Mouse (Mus musculus) lung, embryonic 15.5 days (tissue): ENCODE measurements around the gene Mettl24. TPM values are rescaled to one million over a fixed set of nuclear protein-coding genes. Genes with fewer than 3 reads are reported as not detected.

ENCODE experiments used
- ATAC-seq: fragments of 200-750 bp; cut with Nextera tagmentation; 2 replicates; pipeline ENCODE4 v1.8.0; 2017; ENCODE audit warnings: moderate number of reproducible peaks, borderline replicate concordance; ENCODE audit not compliant: low FRiP score, low TSS enrichment; ENCODE audit errors: extremely low read depth
- H3K27ac ChIP-seq: fragments of 300-500 bp; sonication (generic); 2 replicates; pipeline ENCODE4 v1.5.1; 2015; ENCODE audit warnings: moderate library complexity, mild to moderate bottlenecking, inconsistent platforms
- H3K27me3 ChIP-seq: fragments of 300-500 bp; sonication (generic); 2 replicates; pipeline ENCODE4 v1.6.1; 2015; ENCODE audit warnings: inconsistent platforms
- H3K36me3 ChIP-seq: fragments of 300-500 bp; sonication (generic); 2 replicates; pipeline ENCODE4 v1.6.1; 2015; ENCODE audit warnings: inconsistent platforms
- H3K4me1 ChIP-seq: fragments of 300-500 bp; sonication (generic); 2 replicates; pipeline ENCODE4 v1.6.1; 2015; ENCODE audit warnings: inconsistent platforms
- H3K4me2 ChIP-seq: fragments of 300-500 bp; sonication (generic); 2 replicates; pipeline ENCODE4 v1.6.1; 2015; ENCODE audit warnings: inconsistent platforms, mild to moderate bottlenecking, moderate library complexity
- H3K4me3 ChIP-seq: fragments of 300-500 bp; sonication (generic); 2 replicates; pipeline ENCODE4 v1.5.1; 2015; ENCODE audit warnings: mild to moderate bottlenecking, inconsistent platforms
- H3K9ac ChIP-seq: fragments of 300-500 bp; sonication (generic); 2 replicates; pipeline ENCODE4 v1.6.1; 2015; ENCODE audit warnings: inconsistent platforms
- H3K9me3 ChIP-seq: fragments of 300-500 bp; sonication (generic); 2 replicates; pipeline ENCODE4 v1.6.1; 2016; ENCODE audit warnings: inconsistent platforms
- WGBS: fragments of 180-500 bp; shearing (Covaris S2); methylation state at CpG from one replicate; pipeline ENCODE4 v1.1.7; 2015; 5-methylcytosine and 5-hydroxymethylcytosine counted together
- polyA plus RNA-seq: library from polyadenylated mRNA; unstranded; fragments of >200 nt; fragmentation: Nextera tagmentation; extraction: Ambion mirVana; gene quantifications from 2 replicates; pipeline ENCODE4 v1.2.1, GENCODE M21; 2015

Gene Mettl24
- polyA plus RNA-seq, 1 experiment from 2014 or later: 4.3 TPM

DNA sequence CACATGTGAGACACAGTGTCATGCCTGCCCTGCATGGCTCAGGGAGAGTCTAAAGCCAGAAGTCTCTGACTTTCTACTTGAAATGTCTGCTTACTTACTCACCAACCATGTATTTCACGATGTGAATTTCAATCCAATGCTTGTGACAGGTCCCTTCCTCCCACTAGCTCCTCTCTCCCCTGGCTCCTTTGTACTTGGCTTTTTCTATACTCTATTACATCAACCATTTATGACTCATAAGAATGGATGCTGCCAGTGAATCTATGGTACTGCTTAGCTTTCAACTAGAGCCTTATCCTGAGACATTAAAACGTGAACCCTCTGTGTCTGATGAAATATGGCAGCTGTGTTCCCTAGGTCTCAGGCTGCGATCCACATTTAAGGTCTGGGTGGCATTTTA is 147.2 kb downstream of the Mettl24 start:
- Histone ChIP-seq H3K9ac (no peak overlapping the region), H3K36me3 (peaks cover 37% of the 10 kb centered on the region; the same call in 1 of the 2 replicates), H3K9me3 (no peaks in the 10 kb centered on the region), H3K4me3 (no peak overlapping the region), H3K4me2 (no peak overlapping the region), H3K27me3 (no peaks in the 10 kb centered on the region), H3K4me1 (no peaks in the 10 kb centered on the region), H3K27ac (no peak overlapping the region)
- 85% methylated on average over 3 of the region's 3 CpGs for WGBS
- no peak for ATAC-seq

DNA sequence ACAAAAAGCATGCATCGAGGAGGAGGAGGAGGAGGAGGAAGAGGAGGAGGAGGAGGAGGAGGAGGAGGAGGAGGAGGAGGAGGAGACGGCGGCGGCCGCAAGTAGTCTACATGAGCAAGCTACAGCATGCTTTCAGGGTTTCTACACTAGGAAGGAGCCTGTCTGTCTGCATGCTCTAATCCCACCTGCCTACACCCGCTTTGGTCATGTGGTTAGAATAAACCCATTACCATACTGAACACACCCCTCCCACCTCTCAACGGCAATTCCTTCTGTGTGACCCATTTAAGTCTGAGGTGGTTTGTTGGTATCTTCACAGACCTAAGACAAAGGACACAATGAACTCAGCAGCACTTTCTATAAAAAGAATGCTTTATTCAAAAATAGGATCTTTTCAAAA is 148.2 kb downstream of the Mettl24 start:
- Histone ChIP-seq H3K4me2 (no peak overlapping the region), H3K9me3 (no peaks in the 10 kb centered on the region), H3K27me3 (no peaks in the 10 kb centered on the region), H3K9ac (no peak overlapping the region), H3K4me3 (no peak overlapping the region), H3K27ac (no peak overlapping the region), H3K4me1 (no peaks in the 10 kb centered on the region), H3K36me3 (peaks cover 45% of the 10 kb centered on the region)
- WGBS: 85% methylated on average over 6 of the region's 7 CpGs
- ATAC-seq: no peak

GRCm38 (mm10) chr10:40840086-40840485 is 157.0 kb downstream of the Mettl24 start:
- WGBS: 87% methylated on average over 5 of the region's 5 CpGs
- H3K9me3 ChIP-seq: no peaks in the 10 kb centered on the region
- no peak overlapping the region for H3K27ac ChIP-seq
- H3K4me1 ChIP-seq: no peaks in the 10 kb centered on the region
- H3K27me3 ChIP-seq: no peaks in the 10 kb centered on the region
- H3K4me2 ChIP-seq: no peak overlapping the region
- ATAC-seq: no peak
- H3K4me3 ChIP-seq: no peak overlapping the region
- no peak overlapping the region for H3K9ac ChIP-seq
- H3K36me3 ChIP-seq: peaks cover 46% of the 10 kb centered on the region

GRCm38 (mm10) chr10:40843841-40844240 is 160.8 kb downstream of the Mettl24 start:
- no peak overlapping the region for H3K4me2 ChIP-seq
- H3K9ac ChIP-seq: no peak overlapping the region
- no peak overlapping the region for H3K27ac ChIP-seq
- WGBS: 81% methylated on average over 5 of the region's 5 CpGs
- H3K27me3 ChIP-seq: no peaks in the 10 kb centered on the region
- peaks cover 53% of the 10 kb centered on the region for H3K36me3 ChIP-seq
- no peaks in the 10 kb centered on the region for H3K9me3 ChIP-seq
- no peak overlapping the region for H3K4me3 ChIP-seq
- no peaks in the 10 kb centered on the region for H3K4me1 ChIP-seq
- no peak for ATAC-seq

GRCm38 (mm10) chr10:40844546-40844945 is 161.5 kb downstream of the Mettl24 start:
- peaks cover 57% of the 10 kb centered on the region for H3K36me3 ChIP-seq
- H3K4me3 ChIP-seq: no peak overlapping the region
- H3K9me3 ChIP-seq: no peaks in the 10 kb centered on the region
- no peaks in the 10 kb centered on the region for H3K4me1 ChIP-seq
- no peaks in the 10 kb centered on the region for H3K27me3 ChIP-seq
- 70% methylated on average over 10 of the region's 10 CpGs for WGBS
- H3K9ac ChIP-seq: no peak overlapping the region
- no peak overlapping the region for H3K4me2 ChIP-seq
- H3K27ac ChIP-seq: no peak overlapping the region
- no peak for ATAC-seq

DNA sequence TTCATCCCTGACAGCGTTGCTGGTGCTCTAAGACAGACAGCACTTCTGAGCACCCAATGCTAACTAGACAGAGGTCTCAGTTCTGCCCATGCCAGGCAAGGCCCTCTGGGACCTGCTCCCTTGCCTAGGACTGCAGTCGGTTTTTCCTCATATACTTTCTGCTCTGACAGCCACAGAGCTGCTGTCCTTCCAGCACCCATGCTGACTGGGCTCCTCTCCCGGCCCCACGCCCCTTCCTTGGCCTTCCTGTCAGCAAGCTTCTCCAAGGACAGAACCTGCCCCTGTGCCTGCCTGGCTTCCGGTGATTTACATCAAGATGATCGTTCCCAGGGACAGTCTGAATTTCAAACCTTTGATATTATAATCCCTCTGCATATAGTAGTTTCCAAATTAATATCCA is 162.5 kb downstream of the Mettl24 start:
- H3K27me3 ChIP-seq: no peaks in the 10 kb centered on the region
- no peak overlapping the region for H3K4me2 ChIP-seq
- peaks cover 61% of the 10 kb centered on the region for H3K36me3 ChIP-seq
- H3K9ac ChIP-seq: no peak overlapping the region
- no peak overlapping the region for H3K4me3 ChIP-seq
- no peaks in the 10 kb centered on the region for H3K4me1 ChIP-seq
- no peak for ATAC-seq
- H3K9me3 ChIP-seq: no peaks in the 10 kb centered on the region
- no peak overlapping the region for H3K27ac ChIP-seq
- WGBS: 84% methylated on average over 6 of the region's 6 CpGs

DNA sequence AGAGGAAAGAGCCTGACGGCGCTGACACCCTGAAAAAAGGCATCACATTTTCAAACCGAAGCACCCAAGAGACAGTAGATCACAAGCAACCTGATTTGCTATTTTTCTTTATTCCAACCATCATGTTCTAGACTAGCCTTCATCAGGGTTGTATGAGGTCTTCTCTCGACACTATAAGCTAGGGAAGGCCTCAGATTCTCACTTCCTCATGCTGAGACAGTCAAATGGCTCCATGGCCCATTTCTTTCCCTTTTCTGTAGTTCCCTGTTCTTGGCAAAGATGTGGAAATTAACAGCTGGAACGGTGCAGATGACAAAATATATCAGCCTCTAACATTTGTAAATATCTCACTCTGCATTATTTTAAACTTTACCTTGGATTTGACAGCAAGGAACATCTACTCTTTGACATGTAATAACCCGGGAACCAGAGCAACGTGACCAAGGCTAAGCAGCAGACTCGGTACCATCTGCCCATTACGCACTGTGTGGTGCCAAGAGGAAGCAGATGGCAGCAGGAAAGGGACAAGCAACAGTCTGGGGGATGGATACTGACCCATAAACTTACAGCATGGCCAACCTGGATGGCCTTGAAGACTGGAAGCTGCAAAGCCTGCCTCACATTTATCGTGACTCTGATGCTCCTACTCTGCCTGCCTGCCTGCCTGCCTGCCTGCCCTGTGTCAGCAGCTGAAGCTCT is 164.2 kb downstream of the Mettl24 start:
- 90% methylated on average over 10 of the region's 10 CpGs for WGBS
- H3K27ac ChIP-seq: no peak overlapping the region
- no peak overlapping the region for H3K9ac ChIP-seq
- no peaks in the 10 kb centered on the region for H3K4me1 ChIP-seq
- H3K4me2 ChIP-seq: no peak overlapping the region
- H3K27me3 ChIP-seq: no peaks in the 10 kb centered on the region
- peaks cover 47% of the 10 kb centered on the region for H3K36me3 ChIP-seq
- ATAC-seq: no peak
- no peak overlapping the region for H3K4me3 ChIP-seq
- no peaks in the 10 kb centered on the region for H3K9me3 ChIP-seq

DNA sequence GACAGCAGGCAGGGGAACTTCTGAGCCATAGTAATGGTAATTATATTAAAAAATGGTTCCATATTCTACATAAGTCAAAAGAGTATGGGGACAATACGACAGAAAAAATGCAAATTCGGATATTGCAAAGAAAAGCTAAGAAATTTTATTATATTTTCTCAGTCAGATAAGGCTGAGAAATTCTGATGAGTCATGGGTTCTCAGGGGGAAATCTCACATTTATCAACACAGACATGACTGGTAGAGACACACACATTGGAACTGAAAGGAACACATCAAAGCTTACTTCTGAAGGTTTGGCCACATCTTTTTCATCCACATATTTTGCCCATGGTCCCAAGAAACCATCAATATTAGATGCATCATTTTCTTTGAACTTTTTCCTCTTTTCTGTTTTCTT is 167.6 kb downstream of the Mettl24 start:
- Histone ChIP-seq H3K36me3 (peaks cover 30% of the 10 kb centered on the region; the same call in 1 of the 2 replicates), H3K4me1 (no peaks in the 10 kb centered on the region), H3K27me3 (no peaks in the 10 kb centered on the region), H3K9me3 (no peaks in the 10 kb centered on the region), H3K4me3 (no peak overlapping the region), H3K9ac (no peak overlapping the region), H3K4me2 (no peak overlapping the region), H3K27ac (no peak overlapping the region)
- no peak for ATAC-seq
- 78% methylated on average over 2 of the region's 2 CpGs for WGBS

- no peaks in the 10 kb centered on the region for H3K4me1 ChIP-seq
- ATAC-seq: no peak
Observed at GRCm38 (mm10) chr10:40851138-40851537, 168.1 kb downstream of the Mettl24 start.

DNA sequence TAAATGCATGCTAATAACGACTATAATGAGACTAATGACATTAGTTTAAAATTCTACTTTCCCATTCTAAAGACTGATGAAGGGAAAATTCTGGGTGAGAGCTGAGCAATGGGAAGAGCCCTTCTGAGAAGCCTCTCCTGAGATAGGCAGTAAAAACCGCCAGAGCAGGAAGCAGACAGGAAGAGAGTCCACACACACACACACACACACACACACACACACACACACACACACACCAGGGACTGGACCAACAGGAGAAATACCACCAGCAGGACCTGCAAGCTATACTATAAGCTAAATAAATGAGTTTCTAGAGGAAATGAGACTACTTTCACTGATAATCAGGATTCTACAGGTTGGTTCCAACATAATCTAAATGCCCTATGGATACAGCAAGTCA is 172.5 kb downstream of the Mettl24 start:
- no peak overlapping the region for H3K9ac ChIP-seq
- no peaks in the 10 kb centered on the region for H3K4me1 ChIP-seq
- H3K36me3 ChIP-seq: no peaks in the 10 kb centered on the region
- no peaks in the 10 kb centered on the region for H3K9me3 ChIP-seq
- no peak overlapping the region for H3K4me2 ChIP-seq
- no peak overlapping the region for H3K27ac ChIP-seq
- no peak for ATAC-seq
- WGBS: 64% methylated on average over 2 of the region's 2 CpGs
- H3K27me3 ChIP-seq: no peaks in the 10 kb centered on the region
- no peak overlapping the region for H3K4me3 ChIP-seq

More at GRCm38 (mm10) chr10:40851138-40851537, 168.1 kb downstream of the Mettl24 start:
- no peaks in the 10 kb centered on the region for H3K27me3 ChIP-seq
- H3K9me3 ChIP-seq: no peaks in the 10 kb centered on the region
- H3K4me3 ChIP-seq: no peak overlapping the region
- H3K36me3 ChIP-seq: peaks cover 29% of the 10 kb centered on the region; the same call in 1 of the 2 replicates
- H3K9ac ChIP-seq: no peak overlapping the region
- no peak overlapping the region for H3K4me2 ChIP-seq
- no peak overlapping the region for H3K27ac ChIP-seq

DNA sequence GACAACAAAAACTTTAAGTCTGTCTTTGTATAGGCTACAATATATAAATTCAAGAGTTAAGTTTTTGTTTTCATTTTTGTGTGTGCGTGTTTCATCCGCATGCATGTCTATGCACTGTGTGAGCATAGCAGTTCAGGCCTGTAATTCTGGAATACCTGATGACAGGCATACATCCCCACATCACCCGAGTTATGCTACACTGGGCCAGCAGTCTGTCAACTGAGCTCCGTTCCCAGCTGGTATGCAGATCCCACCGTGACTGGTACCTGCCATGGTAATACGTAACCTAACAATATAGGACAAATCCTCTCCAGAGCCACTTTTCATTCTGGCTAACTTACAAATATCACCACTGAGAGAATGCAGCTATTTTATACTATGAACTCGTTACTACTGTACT is 173.6 kb downstream of the Mettl24 start:
- no peaks in the 10 kb centered on the region for H3K4me1 ChIP-seq
- H3K27ac ChIP-seq: no peak overlapping the region
- H3K4me2 ChIP-seq: no peak overlapping the region
- H3K27me3 ChIP-seq: no peaks in the 10 kb centered on the region
- no peak overlapping the region for H3K9ac ChIP-seq
- no peak overlapping the region for H3K4me3 ChIP-seq
- H3K9me3 ChIP-seq: no peaks in the 10 kb centered on the region
- ATAC-seq: no peak
- WGBS: 84% methylated on average over 7 of the region's 7 CpGs
- no peaks in the 10 kb centered on the region for H3K36me3 ChIP-seq

GRCm38 (mm10) chr10:40857599-40857998 is 174.5 kb downstream of the Mettl24 start:
- Histone ChIP-seq H3K4me1 (no peaks in the 10 kb centered on the region), H3K27ac (no peak overlapping the region)

More at GRCm38 (mm10) chr10:40857599-40857998, 174.5 kb downstream of the Mettl24 start:
- H3K36me3 ChIP-seq: no peaks in the 10 kb centered on the region
- WGBS: 75% methylated on average over 8 of the region's 8 CpGs
- no peaks in the 10 kb centered on the region for H3K27me3 ChIP-seq
- no peaks in the 10 kb centered on the region for H3K9me3 ChIP-seq
- no peak overlapping the region for H3K4me3 ChIP-seq
- no peak for ATAC-seq
- H3K4me2 ChIP-seq: no peak overlapping the region
- H3K9ac ChIP-seq: no peak overlapping the region
